Mouse (Mus musculus) gastrocnemius, adult 18-20 months (tissue): Measurements from ENCODE around the gene Haao. TPM values are rescaled to one million over a fixed set of nuclear protein-coding genes. Genes with fewer than 3 reads are reported as not detected.

Experiments
- DNase-seq: peaks from one replicate; pipeline ENCODE4 v3.0.0; 2021; ENCODE audit warnings: low spot score
- total RNA-seq, 2 experiments: library from RNA; stranded (reverse); gene quantifications; 2 replicates each; pipeline ENCODE4 v1.2.3; 2021

Haao gene
- total RNA-seq, 2 experiments from 2014 or later = 0.38 TPM; not detected in 1

DNA sequence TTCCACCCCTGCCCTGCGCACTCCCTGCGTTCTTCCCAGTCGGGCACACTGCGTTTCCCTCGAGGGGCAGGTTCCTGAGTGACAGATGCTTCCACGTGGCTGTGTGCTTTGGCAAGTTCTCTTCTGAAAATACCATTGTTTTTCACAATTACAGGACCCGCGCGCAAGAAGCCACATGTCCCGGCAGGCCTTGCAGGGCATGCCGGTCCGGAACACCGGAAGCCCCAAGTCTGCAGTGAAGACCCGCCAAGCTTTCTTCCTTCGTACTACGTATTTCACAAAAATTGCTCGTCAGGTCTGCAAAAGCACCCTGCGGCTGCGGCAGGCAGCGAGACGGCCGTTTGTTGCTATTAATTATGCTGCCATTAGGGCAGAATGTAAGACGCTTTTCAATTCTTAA, 55.4 kb downstream of the Haao start:
- DNase-seq = no peak

DNA sequence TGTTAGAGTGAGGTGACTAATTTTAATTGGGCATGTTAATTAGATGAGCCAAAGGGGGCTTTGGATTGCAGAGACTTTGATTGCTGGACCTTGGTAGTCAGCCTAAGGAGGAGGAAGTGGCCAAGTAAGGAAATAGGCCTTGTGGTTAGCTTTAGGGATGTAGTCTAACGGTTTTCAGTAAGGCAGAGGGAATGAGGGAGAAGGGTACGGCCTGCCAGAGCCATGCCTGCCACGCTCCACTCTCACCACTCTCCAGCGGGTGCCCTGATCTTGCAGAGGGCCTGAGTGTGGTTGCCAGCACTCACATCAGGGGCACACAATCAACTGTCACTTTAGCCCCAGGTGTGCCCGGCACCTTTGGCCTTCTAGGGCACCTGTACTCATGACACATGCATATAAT, 57.6 kb downstream of the Haao start:
- DNase-seq = no peak

GRCm38 (mm10) chr17:83786418-83786817, 61.3 kb downstream of the Haao start:
- DNase-seq = no peak

GRCm38 (mm10) chr17:83782740-83783139, 65.0 kb downstream of the Haao start:
- no peak for DNase-seq

Other genes with a start within 250 kb of the Haao start
- gene Kcng3, start 216.1 kb downstream of the Haao start, total RNA-seq = not detected
- gene Mta3, start 141.8 kb downstream of the Haao start, total RNA-seq = 1 to 10 TPM; 7.9 to 8.4 TPM